Mouse (Mus musculus) heart, embryonic 14.5 days (tissue): ENCODE data around the gene Farsa. TPM values are rescaled to one million over a fixed set of nuclear protein-coding genes. Genes with fewer than 3 reads are reported as not detected.
A peak's percentile ranks its signal among the peaks of the same experiment; 100 is the strongest.

ENCODE experiments used
- ATAC-seq: fragments of 200-750 bp; cut with Nextera tagmentation; 2 replicates; pipeline ENCODE4 v1.8.0; 2017; ENCODE audit warnings: low read depth, moderate TSS enrichment; ENCODE audit not compliant: insufficient number of reproducible peaks, insufficient read depth, low FRiP score
- H3K27ac ChIP-seq, 2 experiments: fragments of 200-500 bp in 1 of 2; fragments of 300-500 bp in 1 of 2; sonication (generic) in 1 of 2; replicated peaks in 1 of 2; 2 replicates each; pipeline ENCODE4 v1.5.1; 2012 to 2014; ENCODE audit warnings: low read depth in 2 of 2, low read length in 2 of 2, control low read depth in 1 of 2, mild to moderate bottlenecking in 1 of 2, mixed read lengths in 1 of 2; ENCODE audit not compliant: control insufficient read depth in 1 of 2, insufficient read depth in 1 of 2
- H3K27me3 ChIP-seq: fragments of 300-500 bp; sonication (generic); 2 replicates; pipeline ENCODE4 v1.6.1; 2014; ENCODE audit warnings: mild to moderate bottlenecking, low read length, control low read depth; ENCODE audit not compliant: control insufficient read depth, insufficient read depth
- H3K36me3 ChIP-seq: fragments of 300-500 bp; sonication (generic); 2 replicates; pipeline ENCODE4 v1.6.1; 2014; ENCODE audit warnings: mild to moderate bottlenecking, control low read depth, low read length, mixed read lengths; ENCODE audit not compliant: control insufficient read depth, insufficient read depth
- H3K4me1 ChIP-seq, 2 experiments: fragments of 200-500 bp in 1 of 2; fragments of 300-500 bp in 1 of 2; sonication (generic) in 1 of 2; 2 replicates each; pipeline ENCODE4 v1.6.1; 2012 to 2014; ENCODE audit warnings: low read length in 2 of 2, control low read depth in 1 of 2, mixed read lengths in 1 of 2; ENCODE audit not compliant: control insufficient read depth in 2 of 2, insufficient read depth in 2 of 2
- H3K4me2 ChIP-seq: fragments of 300-500 bp; sonication (generic); 2 replicates; pipeline ENCODE4 v1.6.1; 2014; ENCODE audit warnings: mild to moderate bottlenecking, low read length
- H3K4me3 ChIP-seq, 2 experiments: fragments of 200-500 bp in 1 of 2; fragments of 300-500 bp in 1 of 2; sonication (generic) in 1 of 2; 2 replicates each; pipeline ENCODE4 v1.5.1; 2012 to 2014; ENCODE audit warnings: low read length in 2 of 2, mild to moderate bottlenecking in 2 of 2, control low read depth in 1 of 2, low read depth in 1 of 2, moderate library complexity in 1 of 2; ENCODE audit not compliant: control insufficient read depth in 1 of 2, insufficient read depth in 1 of 2
- H3K9ac ChIP-seq: fragments of 300-500 bp; sonication (generic); 2 replicates; pipeline ENCODE4 v1.6.1; 2014; ENCODE audit warnings: mild to moderate bottlenecking, low read length
- H3K9me3 ChIP-seq: fragments of 300-500 bp; sonication (generic); 2 replicates; pipeline ENCODE4 v1.6.1; 2016; ENCODE audit warnings: low read length, control low read depth; ENCODE audit not compliant: control insufficient read depth
- WGBS: fragments of 180-500 bp; shearing (Covaris S2); extraction: QIAGEN DNeasy Blood & Tissue Kit; methylation state at CpG from one replicate; pipeline ENCODE4 v1.1.7; 2014; 5-methylcytosine and 5-hydroxymethylcytosine counted together
- polyA plus RNA-seq: library from polyadenylated mRNA; unstranded; fragments of >200 nt; fragmentation: Nextera tagmentation; extraction: Ambion mirVana; gene quantifications from 2 replicates; pipeline ENCODE4 v1.2.1, GENCODE M21; 2014

The Farsa gene
- polyA plus RNA-seq, 1 experiment from 2014 or later, result 47.6 TPM

- Histone ChIP-seq H3K9me3 (peaks cover 4% of the 10 kb centered on the region), H3K27me3 (peaks cover 54% of the 10 kb centered on the region), H3K9ac (peak overlapping the region; percentile 75), H3K4me1 (peaks cover 4 to 11% of the 10 kb centered on the region in 2 experiments; a peak in 2 of 4 replicates), H3K36me3 (no peaks in the 10 kb centered on the region), H3K27ac (no peak overlapping the region), H3K4me2 (peak overlapping the region; percentile 94), H3K4me3 (peak overlapping the region; percentile 48 to 51)
- no peak; the same call in 1 of the 2 replicates for ATAC-seq
- WGBS, result 49% methylated on average over 20 of the region's 20 CpGs
These were observed 52.5 kb downstream of the Farsa start for GRCm38 (mm10) chr8:84909162-84909767.

GRCm38 (mm10) chr8:84909949-84910348, 53.2 kb downstream of the Farsa start:
- WGBS, result 79% methylated on average over 5 of the region's 5 CpGs

GRCm38 (mm10) chr8:84910551-84910950, 53.8 kb downstream of the Farsa start:
- H3K9ac ChIP-seq, result no peak overlapping the region
- H3K4me3 ChIP-seq, result no peak overlapping the region
- H3K4me1 ChIP-seq, result peaks cover 4 to 11% of the 10 kb centered on the region in 2 experiments; a peak in 2 of 4 replicates
- no peak for ATAC-seq
- H3K4me2 ChIP-seq, result no peak overlapping the region
- peaks cover 53% of the 10 kb centered on the region for H3K27me3 ChIP-seq
- 83% methylated on average over 6 of the region's 6 CpGs for WGBS
- no peaks in the 10 kb centered on the region for H3K36me3 ChIP-seq
- H3K27ac ChIP-seq, result no peak overlapping the region
- H3K9me3 ChIP-seq, result peaks cover 5% of the 10 kb centered on the region

More at GRCm38 (mm10) chr8:84909949-84910348, 53.2 kb downstream of the Farsa start:
- Histone ChIP-seq H3K9me3 (peaks cover 5% of the 10 kb centered on the region), H3K9ac (no peak overlapping the region), H3K36me3 (no peaks in the 10 kb centered on the region), H3K4me1 (peaks cover 4 to 11% of the 10 kb centered on the region in 2 experiments; a peak in 2 of 4 replicates), H3K27me3 (peaks cover 50% of the 10 kb centered on the region), H3K27ac (no peak overlapping the region), H3K4me3 (no peak overlapping the region), H3K4me2 (no peak overlapping the region)
- ATAC-seq, result no peak

- WGBS, result 75% methylated on average over 9 of the region's 9 CpGs
- peaks cover 66% of the 10 kb centered on the region for H3K27me3 ChIP-seq
- peaks cover 4 to 11% of the 10 kb centered on the region in 2 experiments; a peak in 2 of 4 replicates for H3K4me1 ChIP-seq
- no peak overlapping the region for H3K27ac ChIP-seq
- no peaks in the 10 kb centered on the region for H3K36me3 ChIP-seq
- ATAC-seq, result no peak
- no peak overlapping the region for H3K4me3 ChIP-seq
- peaks cover 5% of the 10 kb centered on the region for H3K9me3 ChIP-seq
- H3K9ac ChIP-seq, result no peak overlapping the region
- H3K4me2 ChIP-seq, result no peak overlapping the region
These were observed 55.1 kb downstream of the Farsa start for GRCm38 (mm10) chr8:84911854-84912253.

- 15% methylated on average over 27 of the region's 27 CpGs for WGBS
- peak overlapping the region; percentile 87 for H3K4me2 ChIP-seq
- H3K36me3 ChIP-seq, result no peaks in the 10 kb centered on the region
- H3K4me1 ChIP-seq, result peaks cover 4 to 11% of the 10 kb centered on the region in 2 experiments; a peak in 2 of 4 replicates
- H3K4me3 ChIP-seq, result peak overlapping the region; percentile 45 to 49; a peak in 3 of 4 replicates
- no peak overlapping the region for H3K27ac ChIP-seq
- peaks cover 67% of the 10 kb centered on the region for H3K27me3 ChIP-seq
- peaks cover 5% of the 10 kb centered on the region for H3K9me3 ChIP-seq
- peak overlapping the region; percentile 52 for H3K9ac ChIP-seq
- no peak for ATAC-seq
These were observed 55.6 kb downstream of the Farsa start for GRCm38 (mm10) chr8:84912391-84912790.

GRCm38 (mm10) chr8:84912895-84913501, 56.2 kb downstream of the Farsa start:
- Histone ChIP-seq H3K27ac (no peak overlapping the region), H3K4me3 (peak overlapping the region; percentile 45 to 49), H3K9ac (peak overlapping the region; percentile 52), H3K36me3 (no peaks in the 10 kb centered on the region), H3K27me3 (peaks cover 71% of the 10 kb centered on the region), H3K4me2 (peak overlapping the region; percentile 87), H3K4me1 (peaks cover 3 to 11% of the 10 kb centered on the region in 2 experiments; a peak in 2 of 4 replicates), H3K9me3 (peaks cover 5% of the 10 kb centered on the region)
- peak; percentile 55; the same call in 1 of the 2 replicates for ATAC-seq
- WGBS, result 2% methylated on average over 55 of the region's 55 CpGs

- Histone ChIP-seq H3K4me1 (peaks cover 2 to 11% of the 10 kb centered on the region in 2 experiments; a peak in 2 of 4 replicates), H3K9ac (peak overlapping the region; percentile 52), H3K27ac (no peak overlapping the region), H3K4me3 (peak overlapping the region; percentile 45 to 49), H3K4me2 (peak overlapping the region; percentile 87), H3K36me3 (no peaks in the 10 kb centered on the region), H3K9me3 (peaks cover 5% of the 10 kb centered on the region), H3K27me3 (peaks cover 76% of the 10 kb centered on the region)
- 11% methylated on average over 9 of the region's 9 CpGs for WGBS
- no peak for ATAC-seq
These were observed 56.7 kb downstream of the Farsa start for GRCm38 (mm10) chr8:84913502-84913900.
